Mouse (Mus musculus) MEL (cell line): ENCODE measurements at regions not wholly inside any gene's neighbourhood (a gene's known extent, or its start where the extent isn't known, plus 50 kb on each side); places are given as distances from the start of the nearest gene placed in this dataset.

Experiments
- DNase-seq: peaks from one replicate; pipeline ENCODE4 v3.0.0; 2011; ENCODE audit warnings: low read depth, low spot score
- H3K27ac ChIP-seq: 2 replicates; pipeline ENCODE4 v1.5.1; 2012; ENCODE audit warnings: low read depth, mild to moderate bottlenecking, control low read depth, low read length, moderate library complexity; ENCODE audit not compliant: control insufficient read depth
- H3K27me3 ChIP-seq, 2 experiments: fragments of 150-350 bp in 1 of 2; sonication (generic) in 1 of 2; 2 replicates each; pipeline ENCODE4 v1.6.1; 2012; ENCODE audit warnings: low read length in 2 of 2, mild to moderate bottlenecking in 2 of 2, improper control_type of control experiment in 1 of 2, moderate library complexity in 1 of 2; ENCODE audit not compliant: insufficient read depth in 2 of 2, control insufficient read depth in 1 of 2
- H3K36me3 ChIP-seq, 2 experiments: 2 replicates each; pipeline ENCODE4 v1.6.1; 2012 to 2014; ENCODE audit warnings: low read length in 2 of 2, improper control_type of control experiment in 1 of 2, inconsistent platforms in 1 of 2, mild to moderate bottlenecking in 1 of 2; ENCODE audit not compliant: insufficient read depth in 2 of 2, control insufficient read depth in 1 of 2
- H3K4me1 ChIP-seq, 2 experiments: fragments of 150-350 bp in 1 of 2; sonication (generic) in 1 of 2; 2 replicates each; pipeline ENCODE4 v1.6.1; 2012; ENCODE audit warnings: low read length in 2 of 2, improper control_type of control experiment in 1 of 2, mild to moderate bottlenecking in 1 of 2; ENCODE audit not compliant: insufficient read depth in 2 of 2, control insufficient read depth in 1 of 2
- H3K4me3 ChIP-seq, 2 experiments: fragments of 150-350 bp in 1 of 2; sonication (generic) in 1 of 2; 2 replicates each; pipeline ENCODE4 v1.5.1; 2012; ENCODE audit warnings: low read depth in 2 of 2, low read length in 2 of 2, mild to moderate bottlenecking in 2 of 2, moderate library complexity in 2 of 2, control low read depth in 1 of 2, improper control_type of control experiment in 1 of 2; ENCODE audit not compliant: control insufficient read depth in 1 of 2, insufficient read depth in 1 of 2
- H3K79me2 ChIP-seq: 2 replicates; pipeline ENCODE4 v1.6.1; 2012; ENCODE audit warnings: mild to moderate bottlenecking, low read length, moderate library complexity; ENCODE audit not compliant: control insufficient read depth, poor library complexity, insufficient read depth
- H3K9ac ChIP-seq: 2 replicates; pipeline ENCODE4 v1.6.1; 2012; ENCODE audit warnings: low read depth, mild to moderate bottlenecking, control low read depth, low read length, moderate library complexity; ENCODE audit not compliant: control insufficient read depth, poor library complexity, severe bottlenecking
- H3K9me3 ChIP-seq: fragments of 150-350 bp; sonication (generic); replicated peaks from 2 replicates; pipeline ENCODE4 v1.6.1; 2012; ENCODE audit warnings: mild to moderate bottlenecking, low read length, improper control_type of control experiment, moderate library complexity; ENCODE audit not compliant: insufficient read depth
- EP300 ChIP-seq, 2 experiments: IDR thresholded peaks; 2 replicates each; pipeline ENCODE4 v1.6.1; 2011; ENCODE audit warnings: improper control_type of control experiment in 2 of 2, low read length in 2 of 2, low read depth in 1 of 2, mild to moderate bottlenecking in 1 of 2
- GABPA ChIP-seq: IDR thresholded peaks from 2 replicates; pipeline ENCODE4 v1.6.1; 2012; ENCODE audit warnings: low read depth, mild to moderate bottlenecking, inconsistent platforms, low read length, improper control_type of control experiment, moderate library complexity
- GATA1 ChIP-seq: IDR thresholded peaks from 2 replicates; pipeline ENCODE4 v1.6.1; 2011; ENCODE audit warnings: low read depth, low read length, improper control_type of control experiment
- KAT2A ChIP-seq: conservative IDR thresholded peaks from 2 replicates; pipeline ENCODE4 v1.6.1; 2012; ENCODE audit warnings: low read depth, low read length, improper control_type of control experiment, inconsistent platforms
- MAFK ChIP-seq: IDR thresholded peaks from 2 replicates; pipeline ENCODE4 v1.6.1; 2011; ENCODE audit warnings: low read depth, mild to moderate bottlenecking, low read length, improper control_type of control experiment, borderline replicate concordance
- MAZ ChIP-seq: IDR thresholded peaks from 2 replicates; pipeline ENCODE4 v1.6.1; 2012; ENCODE audit warnings: low read depth, mild to moderate bottlenecking, inconsistent platforms, low read length, improper control_type of control experiment
- MEF2A ChIP-seq: IDR thresholded peaks from 2 replicates; pipeline ENCODE4 v1.6.1; 2014; ENCODE audit warnings: low read depth, mild to moderate bottlenecking, inconsistent platforms, low read length, improper control_type of control experiment; ENCODE audit not compliant: poor library complexity, insufficient replicate concordance, severe bottlenecking; ENCODE audit errors: extremely low read depth
- MXI1 ChIP-seq: IDR thresholded peaks from 2 replicates; pipeline ENCODE4 v1.6.1; 2011; ENCODE audit warnings: mild to moderate bottlenecking, low read depth, low read length, improper control_type of control experiment
- MYC ChIP-seq: IDR thresholded peaks from 2 replicates; pipeline ENCODE4 v1.6.1; 2011; ENCODE audit warnings: low read depth, mild to moderate bottlenecking, low read length, improper control_type of control experiment, moderate library complexity
- NELFE ChIP-seq: IDR thresholded peaks from 2 replicates; pipeline ENCODE4 v1.6.1; 2011; ENCODE audit warnings: low read depth, low read length, improper control_type of control experiment
- POLR2A ChIP-seq, 2 experiments: IDR thresholded peaks; 2 replicates each; pipeline ENCODE4 v1.6.1; 2011 to 2012; ENCODE audit warnings: low read length in 2 of 2, mild to moderate bottlenecking in 2 of 2, control low read depth in 1 of 2, improper control_type of control experiment in 1 of 2, low read depth in 1 of 2, moderate library complexity in 1 of 2; ENCODE audit not compliant: control insufficient read depth in 1 of 2, insufficient read depth in 1 of 2, poor library complexity in 1 of 2
- POLR2AphosphoS5 ChIP-seq: IDR thresholded peaks from 2 replicates; pipeline ENCODE4 v1.6.1; 2012; ENCODE audit warnings: low read depth, borderline replicate concordance, mild to moderate bottlenecking, inconsistent platforms, low read length, moderate library complexity, mixed read lengths
- RAD21 ChIP-seq: IDR thresholded peaks from 2 replicates; pipeline ENCODE4 v1.6.1; 2011; ENCODE audit warnings: mild to moderate bottlenecking, low read depth, low read length, improper control_type of control experiment
- SMC3 ChIP-seq: IDR thresholded peaks from 2 replicates; pipeline ENCODE4 v1.6.1; 2011; ENCODE audit warnings: low read depth, low read length, improper control_type of control experiment
- UBTF ChIP-seq: IDR thresholded peaks from 2 replicates; pipeline ENCODE4 v1.6.1; 2012; ENCODE audit warnings: low read depth, mild to moderate bottlenecking, inconsistent platforms, low read length, improper control_type of control experiment, moderate library complexity, borderline replicate concordance; ENCODE audit not compliant: insufficient read depth
- USF1 ChIP-seq: IDR thresholded peaks from 2 replicates; pipeline ENCODE4 v1.6.1; 2014; ENCODE audit warnings: low read depth, mild to moderate bottlenecking, inconsistent platforms, low read length, improper control_type of control experiment, moderate library complexity
- ZKSCAN1 ChIP-seq: IDR thresholded peaks from 2 replicates; pipeline ENCODE4 v1.6.1; 2012; ENCODE audit warnings: low read depth, mild to moderate bottlenecking, inconsistent platforms, low read length, improper control_type of control experiment, moderate library complexity
- ZMIZ1 ChIP-seq: IDR thresholded peaks from 2 replicates; pipeline ENCODE4 v1.6.1; 2012; ENCODE audit warnings: low read depth, mild to moderate bottlenecking, inconsistent platforms, low read length, improper control_type of control experiment, moderate library complexity
- ZNF384 ChIP-seq: IDR thresholded peaks from 2 replicates; pipeline ENCODE4 v1.6.1; 2012; ENCODE audit warnings: low read depth, mild to moderate bottlenecking, inconsistent platforms, low read length, improper control_type of control experiment

- no peaks in the 10 kb centered on the region for H3K79me2 ChIP-seq
- no peaks in the 10 kb centered on the region for H3K36me3 ChIP-seq
- no peak overlapping the region for H3K27ac ChIP-seq
- H3K4me3 ChIP-seq = no peak overlapping the region
- no peaks in the 10 kb centered on the region for H3K9me3 ChIP-seq
- H3K9ac ChIP-seq = no peak overlapping the region
- no peaks in the 10 kb centered on the region; a peak in 1 of 4 replicates for H3K27me3 ChIP-seq
- TF ChIP-seq NELFE = no peak
- no peak for TF ChIP-seq SMC3
- no peak for TF ChIP-seq MXI1
- TF ChIP-seq EP300 (IDR thresholded peaks at IDR 0.05; ENCODE audit: low read depth in 1 of 2, low read length in 2 of 2) = no peak
- TF ChIP-seq GABPA = no peak
- TF ChIP-seq POLR2A (IDR thresholded peaks at IDR 0.05; ENCODE audit: control insufficient read depth in 1 of 2, insufficient read depth in 1 of 2, low read depth in 1 of 2, low read length in 2 of 2, poor library complexity in 1 of 2) = no peak
- no peak for TF ChIP-seq MAZ
- no peak for TF ChIP-seq KAT2A
- TF ChIP-seq GATA1 = no peak
- TF ChIP-seq MAFK = no peak
- no peak for TF ChIP-seq POLR2AphosphoS5
- TF ChIP-seq RAD21 = no peak
- no peak for TF ChIP-seq MEF2A
- TF ChIP-seq ZNF384 = no peak
- TF ChIP-seq MYC = no peak
- DNase-seq = no peak
- H3K4me1 ChIP-seq = no peaks in the 10 kb centered on the region
Measured at GRCm38 (mm10) chr1:55967869-55968268, 562.1 kb downstream of the Plcl1 start.

DNA sequence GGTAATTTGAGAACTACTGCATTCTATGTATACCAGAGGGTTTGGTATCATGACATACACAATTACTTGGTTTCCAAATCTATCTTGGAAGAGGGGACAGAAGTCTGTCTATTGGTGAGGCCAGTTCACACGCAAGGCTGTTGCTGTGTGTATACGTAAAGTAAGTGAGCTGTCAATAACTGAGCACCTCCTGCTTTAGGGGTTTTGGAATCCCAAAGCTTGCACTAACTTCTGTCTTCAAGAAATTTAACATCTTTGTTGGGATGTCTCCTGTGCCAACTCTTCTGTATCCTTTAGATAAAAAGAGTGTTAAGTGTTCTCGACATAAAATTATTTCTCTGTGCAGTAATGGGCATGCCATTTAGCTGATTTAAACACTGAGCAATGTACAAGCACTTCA is 572.1 kb downstream of the Plcl1 start:
- Histone ChIP-seq H3K4me1 (no peaks in the 10 kb centered on the region), H3K27ac (no peak overlapping the region), H3K9ac (no peak overlapping the region), H3K4me3 (no peak overlapping the region)
- DNase-seq = no peak
- TF ChIP-seq MXI1 = no peak
- TF ChIP-seq UBTF = no peak
- no peak for TF ChIP-seq POLR2AphosphoS5
- no peak for TF ChIP-seq USF1
- no peak for TF ChIP-seq ZKSCAN1
- TF ChIP-seq ZMIZ1 = no peak
- TF ChIP-seq MEF2A = no peak
- TF ChIP-seq EP300 (IDR thresholded peaks at IDR 0.05; ENCODE audit: low read depth in 1 of 2, low read length in 2 of 2) = no peak
- TF ChIP-seq, all 39 proteins: peak for 0
- Histone ChIP-seq H3K27me3 (no peaks in the 10 kb centered on the region), H3K79me2 (no peaks in the 10 kb centered on the region), H3K9me3 (no peaks in the 10 kb centered on the region), H3K36me3 (no peaks in the 10 kb centered on the region)
